Mouse (Mus musculus): Measurements from ENCODE around the gene Vmn2r99. TPM values are rescaled to one million over a fixed set of nuclear protein-coding genes. Genes with fewer than 3 reads are reported as not detected.

The Vmn2r99 gene
- polyA plus RNA-seq (2015; fragmentation: Nextera tagmentation; extraction: Ambion mirVana): not detected in 2 replicates

DNA sequence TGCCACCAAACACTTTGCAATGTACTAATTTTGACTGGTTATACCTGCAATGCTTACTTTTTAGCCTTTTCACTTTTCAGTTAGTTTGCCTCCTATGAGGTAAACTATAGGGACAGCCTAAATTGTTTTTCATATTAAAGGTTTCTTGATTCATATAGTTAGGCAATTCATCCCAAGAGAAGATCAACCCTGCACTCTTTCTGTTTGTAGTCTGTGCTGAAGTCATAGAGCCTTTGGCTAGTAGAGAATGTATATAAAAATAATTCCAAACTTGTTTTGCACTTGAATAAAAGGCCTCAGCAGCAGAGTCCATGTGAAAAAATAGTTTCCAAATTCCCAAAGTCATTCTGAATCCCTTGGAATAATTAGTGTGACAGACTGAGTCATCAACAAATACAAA is at the start of gene Vmn2r99:
Vmn2r99 (plus strand) TSS at position 301 of the 400 bp plus-strand sequence.

Other genes starting within 250 kb of the Vmn2r99 start
- not detected in 2 replicates for gene Vmn2r100, start 142.8 kb downstream of the Vmn2r99 start, polyA plus RNA-seq (2015; fragmentation: Nextera tagmentation; extraction: Ambion mirVana)
- gene Vmn2r101, start 215.3 kb downstream of the Vmn2r99 start, polyA plus RNA-seq (2015; fragmentation: Nextera tagmentation; extraction: Ambion mirVana): not detected in 2 replicates

All from skeletal muscle tissue, postnatal 0 days (tissue).